Comparison of ENCODE assay signal across 23 mouse cellular contexts in the genomic region with DNA sequence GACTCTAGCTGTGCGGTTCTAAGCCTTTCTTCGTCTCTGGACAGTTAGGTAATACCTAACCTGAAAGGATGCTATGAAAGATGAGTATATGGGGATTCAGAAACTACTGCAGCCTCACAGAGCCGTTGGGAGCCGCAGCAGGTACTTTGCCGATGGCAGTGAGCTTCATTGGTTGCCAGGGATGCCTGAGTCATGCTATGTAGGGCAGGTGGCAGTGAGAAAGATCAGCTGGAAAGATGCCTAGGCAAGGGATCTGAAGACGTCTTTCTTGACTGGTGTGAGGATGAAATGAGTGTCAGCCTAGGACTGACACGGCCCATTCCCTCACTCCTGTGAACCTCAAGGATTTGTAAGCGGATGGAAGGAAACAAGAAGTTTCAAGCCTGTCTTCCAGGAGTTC. TPM values are rescaled to one million over a fixed set of nuclear protein-coding genes. Genes with fewer than 3 reads are reported as not detected.
A peak's percentile ranks its signal among the peaks of the same experiment; 100 is the strongest.
DNase-seq lines count a peak whose midpoint lies in the region; ATAC-seq lines count a peak whose summit lies in the region.
"Had no signal": no experiment of that assay in that cellular context is flagged by ENCODE, and none has a peak within 500 bp of the region (broad histone marks: within the 10 kb centered on the region; RNA-seq: fewer than 3 reads in every experiment).

No protein-coding gene starts in this region.

- H3K36me3 ChIP-seq in midbrain, embryonic 16.5 days (ENCODE audit: control insufficient read depth, insufficient read depth, low read length): 0 out of 2 replicates have a peak, but pooled peaks cover 3% of the 10 kb centered on the region
- H3K36me3 ChIP-seq in midbrain, embryonic 11.5 days (ENCODE audit: control insufficient read depth, insufficient read depth, low read length): no peaks in the 10 kb centered on the region
- H3K36me3 ChIP-seq: forebrain, embryonic 15.5 days; hindbrain, embryonic 15.5 days; intestine, embryonic 15.5 days; limb, embryonic 12.5 days had no signal

- DNase-seq in cerebellum, postnatal 4 days (ENCODE audit: low spot score in 2 of 2): no peak
- no peak for DNase-seq in midbrain, embryonic 11.5 days (ENCODE audit: low spot score, missing footprints)
- DNase-seq in cerebellum, adult 9-10 months: peak; percentile 80
- DNase-seq in thymus, postnatal 10 days (ENCODE audit: low spot score in 2 of 2): no peak
- DNase-seq in embryo, embryonic 9.5 days (ENCODE audit: extremely low spot score): no peak
- DNase-seq: adrenal gland, postnatal 10 days; embryo, embryonic 11 days; gastrocnemius, postnatal 25 days; heart, adult 18-20 months; kidney, adult 9 months; kidney, postnatal 14 days; liver, postnatal 0 days; thymus, postnatal 36 days had no signal

- H3K4me2 ChIP-seq in midbrain, embryonic 16.5 days (ENCODE audit: low read length): no peak overlapping the region
- no peak overlapping the region for H3K4me2 ChIP-seq in midbrain, embryonic 11.5 days
- H3K4me2 ChIP-seq: forebrain, embryonic 15.5 days; hindbrain, embryonic 15.5 days; intestine, embryonic 15.5 days; limb, embryonic 12.5 days; liver, embryonic 11.5 days had no signal

- ATAC-seq in cerebellum, adult (ENCODE audit: insufficient number of reproducible peaks, low FRiP score, low TSS enrichment): peak; percentile 86
- ATAC-seq in midbrain, embryonic 16.5 days: peak; percentile 11; the same call in 1 of the 2 replicates
- ATAC-seq in midbrain, embryonic 11.5 days (ENCODE audit: low FRiP score): no peak
- ATAC-seq: forebrain, embryonic 15.5 days; intestine, embryonic 15.5 days; liver, postnatal 0 days; lung, postnatal 0 days had no signal

- peaks cover 3% of the 10 kb centered on the region for H3K4me1 ChIP-seq in midbrain, embryonic 16.5 days (ENCODE audit: control insufficient read depth, insufficient read depth, low read length)
- H3K4me1 ChIP-seq in midbrain, embryonic 11.5 days (ENCODE audit: control insufficient read depth, insufficient read depth, low read length): no peaks in the 10 kb centered on the region
- H3K4me1 ChIP-seq: intestine, embryonic 15.5 days; limb, embryonic 12.5 days had no signal

- H3K27ac ChIP-seq in midbrain, embryonic 16.5 days (ENCODE audit: low read length): no peak overlapping the region
- H3K27ac ChIP-seq in midbrain, embryonic 11.5 days (ENCODE audit: low read depth, low read length): no peak overlapping the region
- H3K27ac ChIP-seq: forebrain, embryonic 15.5 days; hindbrain, embryonic 15.5 days; intestine, embryonic 15.5 days; limb, embryonic 12.5 days; macrophage; midbrain, embryonic 10.5 days had no signal

- WGBS in midbrain, embryonic 16.5 days: 75% methylated on average over 8 of the region's 8 CpGs
- WGBS in midbrain, embryonic 11.5 days: 86% methylated on average over 8 of the region's 8 CpGs

- H3K27me3 ChIP-seq in midbrain, embryonic 16.5 days (ENCODE audit: control insufficient read depth, insufficient read depth, low read depth, low read length): no peaks in the 10 kb centered on the region
- H3K27me3 ChIP-seq in midbrain, embryonic 11.5 days (ENCODE audit: control insufficient read depth, insufficient read depth, low read length): no peaks in the 10 kb centered on the region
- H3K27me3 ChIP-seq: forebrain, embryonic 15.5 days; hindbrain, embryonic 15.5 days; intestine, embryonic 15.5 days; limb, embryonic 12.5 days had no signal

- H3K9me3 ChIP-seq in midbrain, embryonic 16.5 days (replicated peaks; ENCODE audit: control insufficient read depth, low read length, poor library complexity, severe bottlenecking): no peaks in the 10 kb centered on the region
- no peaks in the 10 kb centered on the region for H3K9me3 ChIP-seq in midbrain, embryonic 11.5 days (ENCODE audit: control insufficient read depth, low read length)
- H3K9me3 ChIP-seq: forebrain, embryonic 15.5 days; hindbrain, embryonic 15.5 days; intestine, embryonic 15.5 days; limb, embryonic 12.5 days; midbrain, embryonic 10.5 days had no signal

- no peak overlapping the region for H3K4me3 ChIP-seq in midbrain, embryonic 16.5 days (ENCODE audit: low read depth, low read length)
- no peak overlapping the region for H3K4me3 ChIP-seq in midbrain, embryonic 11.5 days (ENCODE audit: low read depth, low read length)
- H3K4me3 ChIP-seq: forebrain, embryonic 15.5 days; hindbrain, embryonic 15.5 days; intestine, embryonic 15.5 days; limb, embryonic 12.5 days; midbrain, embryonic 10.5 days had no signal

- H3K9ac ChIP-seq in midbrain, embryonic 16.5 days (ENCODE audit: low read depth, low read length): no peak overlapping the region
- no peak overlapping the region for H3K9ac ChIP-seq in midbrain, embryonic 11.5 days (ENCODE audit: low read length)
- H3K9ac ChIP-seq: forebrain, embryonic 15.5 days; hindbrain, embryonic 15.5 days; intestine, embryonic 15.5 days; limb, embryonic 12.5 days; liver, postnatal 0 days had no signal

RNA-seq across cellular contexts. Expression of a gene that starts 8.2 kb away (rescaled TPM):
- 121 and 130 TPM in 2 replicates for polyA plus RNA-seq in midbrain, embryonic 16.5 days (2015; fragmentation: Nextera tagmentation; extraction: Ambion mirVana)
- polyA plus RNA-seq in midbrain, embryonic 11.5 days (2014; fragmentation: Nextera tagmentation; extraction: Ambion mirVana): 45.2 and 51.4 TPM in 2 replicates
- polyA plus RNA-seq: macrophage had no signal

RNA-seq across cellular contexts. Expression of a gene that starts 36.6 kb away (rescaled TPM):
- polyA plus RNA-seq in midbrain, embryonic 16.5 days (2015; fragmentation: Nextera tagmentation; extraction: Ambion mirVana): 3.2 and 4.0 TPM in 2 replicates
- 50.0 and 50.4 TPM in 2 replicates for polyA plus RNA-seq in midbrain, embryonic 11.5 days (2014; fragmentation: Nextera tagmentation; extraction: Ambion mirVana)

Comparison
In these comparisons a context has a peak if more than half of its experiments do, and no peak if none do; other contexts are left out.
1. RNA of a gene that starts 36.6 kb away (polyA plus RNA-seq): 50.0 to 50.4 TPM in midbrain, embryonic 11.5 days; 3.2 to 4.0 TPM in midbrain, embryonic 16.5 days; every median in the first group is over 10 times any median in the second.